Mouse (Mus musculus) forebrain, embryonic 14.5 days (tissue): ENCODE measurements around the gene Glod4. TPM values are rescaled to one million over a fixed set of nuclear protein-coding genes. Genes with fewer than 3 reads are reported as not detected.

Source experiments
- ATAC-seq: fragments of 200-750 bp; cut with Nextera tagmentation; 2 replicates; pipeline ENCODE4 v1.8.0; 2017; ENCODE audit warnings: mild to moderate bottlenecking, moderate library complexity
- DNase-seq: peaks from one replicate; pipeline ENCODE4 v3.0.0-alpha.2; 2015; ENCODE audit warnings: low spot score
- H3K27ac ChIP-seq: fragments of 300-500 bp; sonication (generic); 2 replicates; pipeline ENCODE4 v1.5.1; 2014; ENCODE audit warnings: low read depth, mild to moderate bottlenecking, control low read depth, low read length, moderate library complexity
- H3K27me3 ChIP-seq: fragments of 300-500 bp; sonication (generic); replicated peaks from 2 replicates; pipeline ENCODE4 v1.6.1; 2014; ENCODE audit warnings: low read length, control low read depth, mixed read lengths; ENCODE audit not compliant: control insufficient read depth, insufficient read depth
- H3K36me3 ChIP-seq: fragments of 300-500 bp; sonication (generic); 2 replicates; pipeline ENCODE4 v1.6.1; 2014; ENCODE audit warnings: low read length, control low read depth; ENCODE audit not compliant: control insufficient read depth, insufficient read depth
- H3K4me1 ChIP-seq: fragments of 300-500 bp; sonication (generic); 2 replicates; pipeline ENCODE4 v1.6.1; 2014; ENCODE audit warnings: antibody characterized with exemption, low read length, control low read depth; ENCODE audit not compliant: control insufficient read depth, insufficient read depth
- H3K4me2 ChIP-seq: fragments of 300-500 bp; sonication (generic); 2 replicates; pipeline ENCODE4 v1.6.1; 2014; ENCODE audit warnings: mild to moderate bottlenecking, control low read depth, low read length
- H3K4me3 ChIP-seq: fragments of 300-500 bp; sonication (generic); 2 replicates; pipeline ENCODE4 v1.5.1; 2014; ENCODE audit warnings: low read depth, low read length, control low read depth
- H3K9ac ChIP-seq: fragments of 300-500 bp; sonication (generic); 2 replicates; pipeline ENCODE4 v1.6.1; 2014; ENCODE audit warnings: mild to moderate bottlenecking, low read length, control low read depth, moderate library complexity
- H3K9me3 ChIP-seq: fragments of 300-500 bp; sonication (generic); replicated peaks from 2 replicates; pipeline ENCODE4 v1.6.1; 2016; ENCODE audit warnings: low read length, control low read depth, mixed read lengths; ENCODE audit not compliant: control insufficient read depth
- WGBS: fragments of 180-500 bp; shearing (Covaris S2); extraction: QIAGEN DNeasy Blood & Tissue Kit; methylation state at CpG from one replicate; pipeline ENCODE4 v1.1.7; 2014; 5-methylcytosine and 5-hydroxymethylcytosine counted together
- polyA plus RNA-seq: library from polyadenylated mRNA; unstranded; fragments of >200 nt; fragmentation: Nextera tagmentation; extraction: Ambion mirVana; gene quantifications from 2 replicates; pipeline ENCODE4 v1.2.1, GENCODE M21; 2014

The Glod4 gene
- polyA plus RNA-seq, result 137 and 144 TPM in 2 replicates

GRCm38 (mm10) chr11:76242901-76243810, at the start of gene Glod4, which contains the start of gene Mrm3:
Gene Glod4 (minus strand): TSS chr11:76243725.
Gene Mrm3 (plus strand): TSS chr11:76243715.
- peak; percentile 93 for ATAC-seq
- 1% methylated on average over 59 of the region's 61 CpGs for WGBS
- peaks cover 8% of the 10 kb centered on the region for H3K4me1 ChIP-seq
- peak within 1 kb of the TSS; percentile 89 for H3K4me2 ChIP-seq
- H3K27me3 ChIP-seq, result no peaks in the 10 kb centered on the region
- H3K36me3 ChIP-seq, result peaks cover 20% of the 10 kb centered on the region; the same call in 1 of the 2 replicates
- H3K9me3 ChIP-seq, result no peaks in the 10 kb centered on the region
- 0 out of 2 replicates have a peak within 1 kb of the TSS, but pooled peaks have one; percentile 31 for H3K27ac ChIP-seq
- DNase-seq, result peak; percentile 96
- peak within 1 kb of the TSS; percentile 87 for H3K9ac ChIP-seq
- H3K4me3 ChIP-seq, result peak within 1 kb of the TSS; percentile 75

GRCm38 (mm10) chr11:76292831-76293230, 49.3 kb upstream of the Glod4 start:
- ATAC-seq, result no peak

DNA sequence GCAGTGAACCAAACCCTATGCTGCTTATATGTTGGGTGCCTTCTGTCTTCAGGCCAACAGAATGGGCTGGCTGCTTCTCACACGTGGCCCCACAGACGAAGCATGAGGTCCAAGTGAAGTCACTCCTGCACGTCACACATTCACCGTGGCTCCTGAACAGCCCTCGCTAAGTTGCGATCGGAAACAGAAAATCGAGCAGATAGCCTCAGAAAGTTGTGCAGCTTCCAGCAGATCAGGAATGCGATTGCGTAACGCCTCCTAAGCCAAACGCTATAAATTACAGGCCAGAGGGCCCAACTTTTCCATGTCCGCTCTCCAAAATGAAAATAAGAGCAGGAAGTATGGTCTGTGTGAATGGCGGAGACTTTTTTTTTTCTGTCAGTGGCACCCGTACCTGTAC, 48.9 kb upstream of the Glod4 start:
- 0 out of 2 replicates have a peak overlapping the region, but pooled peaks have one; percentile 39 for H3K27ac ChIP-seq

More at GRCm38 (mm10) chr11:76292831-76293230, 49.3 kb upstream of the Glod4 start:
- H3K9ac ChIP-seq, result no peak overlapping the region
- H3K36me3 ChIP-seq, result no peaks in the 10 kb centered on the region
- H3K4me3 ChIP-seq, result no peak overlapping the region
- H3K4me2 ChIP-seq, result no peak overlapping the region
- peak overlapping the region; percentile 40; the same call in 1 of the 2 replicates for H3K27ac ChIP-seq
- H3K9me3 ChIP-seq, result no peaks in the 10 kb centered on the region
- 73% methylated on average over 6 of the region's 6 CpGs for WGBS
- H3K27me3 ChIP-seq, result no peaks in the 10 kb centered on the region
- peaks cover 36% of the 10 kb centered on the region for H3K4me1 ChIP-seq
- no peak for DNase-seq

GRCm38 (mm10) chr11:76291960-76292359, 48.4 kb upstream of the Glod4 start:
- no peaks in the 10 kb centered on the region for H3K27me3 ChIP-seq
- H3K9ac ChIP-seq, result no peak overlapping the region
- H3K4me3 ChIP-seq, result no peak overlapping the region
- no peaks in the 10 kb centered on the region for H3K9me3 ChIP-seq
- H3K36me3 ChIP-seq, result no peaks in the 10 kb centered on the region
- WGBS, result 81% methylated on average over 4 of the region's 4 CpGs
- no peak for DNase-seq
- H3K4me1 ChIP-seq, result peaks cover 43% of the 10 kb centered on the region
- no peak for ATAC-seq
- H3K4me2 ChIP-seq, result no peak overlapping the region
- peak overlapping the region; percentile 3; the same call in 1 of the 2 replicates for H3K27ac ChIP-seq

More for the DNA sequence above, 48.9 kb upstream of the Glod4 start:
- Histone ChIP-seq H3K36me3 (no peaks in the 10 kb centered on the region), H3K9me3 (no peaks in the 10 kb centered on the region), H3K27me3 (no peaks in the 10 kb centered on the region), H3K4me1 (peaks cover 40% of the 10 kb centered on the region), H3K4me3 (no peak overlapping the region), H3K9ac (no peak overlapping the region), H3K4me2 (no peak overlapping the region)
- WGBS, result 85% methylated on average over 15 of the region's 15 CpGs
- DNase-seq, result no peak
- no peak for ATAC-seq

DNA sequence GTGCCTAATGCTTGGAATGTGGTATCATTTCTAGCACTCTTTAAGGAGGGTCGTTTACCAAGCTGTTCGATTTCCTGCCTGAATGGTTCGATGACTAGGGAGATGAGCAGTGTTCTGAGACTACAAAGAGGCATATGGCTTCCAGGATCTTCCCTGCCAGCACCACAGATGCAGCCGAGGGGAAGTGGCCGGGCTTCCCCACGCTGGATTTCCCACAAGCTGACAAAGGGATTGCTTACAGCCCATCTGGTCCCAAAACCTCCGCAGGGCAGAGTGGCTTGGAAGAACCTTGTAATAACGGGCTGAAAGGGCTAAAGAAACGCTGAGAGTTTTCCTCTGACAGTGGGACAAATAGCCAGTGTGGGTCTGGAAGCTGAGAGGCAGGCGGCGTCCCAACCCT, 46.8 kb upstream of the Glod4 start:
- peak overlapping the region; percentile 86 for H3K27ac ChIP-seq
- H3K9me3 ChIP-seq, result no peaks in the 10 kb centered on the region
- no peak overlapping the region; the same call in 1 of the 2 replicates for H3K9ac ChIP-seq
- H3K4me1 ChIP-seq, result peaks cover 41% of the 10 kb centered on the region
- peak; percentile 90 for DNase-seq
- H3K27me3 ChIP-seq, result no peaks in the 10 kb centered on the region
- H3K36me3 ChIP-seq, result no peaks in the 10 kb centered on the region
- ATAC-seq, result peak; percentile 88
- H3K4me2 ChIP-seq, result no peak overlapping the region
- WGBS, result 22% methylated on average over 11 of the region's 11 CpGs
- no peak overlapping the region for H3K4me3 ChIP-seq

- no peak overlapping the region for H3K27ac ChIP-seq
- no peaks in the 10 kb centered on the region for H3K9me3 ChIP-seq
- WGBS, result 74% methylated on average over 6 of the region's 6 CpGs
- no peak for ATAC-seq
- no peak overlapping the region for H3K4me2 ChIP-seq
- peak; percentile 62 for DNase-seq
- peaks cover 32% of the 10 kb centered on the region for H3K4me1 ChIP-seq
- no peak overlapping the region for H3K4me3 ChIP-seq
- no peaks in the 10 kb centered on the region for H3K27me3 ChIP-seq
- H3K36me3 ChIP-seq, result no peaks in the 10 kb centered on the region
- H3K9ac ChIP-seq, result no peak overlapping the region
These were observed 45.1 kb upstream of the Glod4 start for GRCm38 (mm10) chr11:76288645-76289044.

- Histone ChIP-seq H3K4me3 (no peak overlapping the region), H3K27ac (no peak overlapping the region), H3K9me3 (no peaks in the 10 kb centered on the region), H3K36me3 (no peaks in the 10 kb centered on the region), H3K4me1 (peaks cover 29% of the 10 kb centered on the region), H3K9ac (no peak overlapping the region), H3K27me3 (no peaks in the 10 kb centered on the region), H3K4me2 (no peak overlapping the region)
- 45% methylated on average over 10 of the region's 10 CpGs for WGBS
- DNase-seq (no peak), ATAC-seq (no peak)
These were observed 43.8 kb upstream of the Glod4 start for GRCm38 (mm10) chr11:76287301-76287700.

- no peak overlapping the region for H3K4me3 ChIP-seq
- 57% methylated on average over 10 of the region's 10 CpGs for WGBS
- peaks cover 26% of the 10 kb centered on the region for H3K4me1 ChIP-seq
- no peaks in the 10 kb centered on the region for H3K27me3 ChIP-seq
- H3K9me3 ChIP-seq, result no peaks in the 10 kb centered on the region
- ATAC-seq, result no peak
- H3K36me3 ChIP-seq, result no peaks in the 10 kb centered on the region
- H3K27ac ChIP-seq, result no peak overlapping the region
- no peak for DNase-seq
- H3K4me2 ChIP-seq, result no peak overlapping the region
- no peak overlapping the region for H3K9ac ChIP-seq
These were observed 43.1 kb upstream of the Glod4 start for GRCm38 (mm10) chr11:76286534-76287126.
